Mouse (Mus musculus) G1E (cell line): ENCODE results near the gene Zfp219.

Experiments
- CTCF ChIP-seq: IDR thresholded peaks from 2 replicates; pipeline ENCODE4 v1.5.1; 2012; ENCODE audit warnings: low read depth, low read length, inconsistent platforms, mixed read lengths
- GATA1 ChIP-seq: IDR thresholded peaks from 2 replicates; pipeline ENCODE4 v1.6.1; 2012; ENCODE audit warnings: borderline replicate concordance, low read length, inconsistent platforms, mixed read lengths
- GATA2 ChIP-seq: IDR thresholded peaks from 2 replicates; pipeline ENCODE4 v1.6.1; 2012; ENCODE audit warnings: low read depth, low read length, inconsistent platforms, borderline replicate concordance
- POLR2AphosphoS5 ChIP-seq: IDR thresholded peaks from 2 replicates; pipeline ENCODE4 v1.6.1; 2012; ENCODE audit warnings: low read depth, low read length, inconsistent platforms; ENCODE audit not compliant: insufficient replicate concordance
- TAL1 ChIP-seq: conservative IDR thresholded peaks from 2 replicates; pipeline ENCODE4 v1.6.1; 2012; ENCODE audit warnings: low read depth, low read length, inconsistent platforms, mixed read lengths

DNA sequence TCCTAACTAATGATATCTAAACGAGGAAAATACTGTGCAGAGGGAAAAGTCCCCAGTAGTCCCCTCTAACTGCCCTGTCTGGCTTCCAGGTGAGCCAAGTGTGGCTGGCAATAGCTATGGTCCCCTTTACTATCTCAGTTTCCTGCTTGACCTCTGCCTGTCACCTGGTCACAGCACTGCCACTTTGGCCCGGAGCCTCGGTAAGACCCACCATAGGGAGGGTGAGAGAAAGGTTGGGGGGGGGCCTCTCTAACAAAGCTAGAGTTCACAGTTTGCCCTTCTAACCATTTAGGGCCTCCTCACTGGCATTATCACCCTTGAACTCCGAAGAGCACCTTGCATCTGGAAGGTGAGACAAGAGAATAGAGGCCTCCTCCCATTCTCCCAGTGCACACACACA, 2.9 kb downstream of the Zfp219 start:
- TF ChIP-seq CTCF (no peak), TAL1 (no peak), GATA1 (no peak), GATA2 (no peak), POLR2AphosphoS5 (no peak)
